Mouse (Mus musculus): ENCODE measurements at regions not wholly inside any gene's neighbourhood (a gene's known extent, or its start where the extent isn't known, plus 50 kb on each side); places are given as distances from the start of the nearest gene placed in this dataset.
"Not testable (repeated sequence)": the region's sequence is repeated elsewhere in the genome, so short reads cannot be mapped to it uniquely, and the experiment has no call there.

GRCm38 (mm10) chr14:53562606-53563005 is 691.3 kb downstream of the Dad1 start:
- H3K27ac ChIP-seq (ENCODE audit: low read depth), result no peak overlapping the region
- no peaks in the 10 kb centered on the region for H3K36me3 ChIP-seq (replicated peaks; ENCODE audit: insufficient read depth, low read length)
- H3K9me3 ChIP-seq (ENCODE audit: low read length), result no peaks in the 10 kb centered on the region
- H3K9ac ChIP-seq (replicated peaks), result no peak overlapping the region
- 44% methylated on average over 2 of the region's 2 CpGs for whole genome bisulfite sequencing (ENCODE audit: insufficient replicate concordance)
- no peaks in the 10 kb centered on the region for H3K4me1 ChIP-seq (ENCODE audit: insufficient read depth)
- ATAC-seq, result no peak
- TF ChIP-seq EP300 (IDR thresholded peaks at IDR 0.05; ENCODE audit: low read depth) (no peak), CTCF (IDR thresholded peaks at IDR 0.05; ENCODE audit: low read depth) (no peak)
- no peaks in the 10 kb centered on the region for H3K27me3 ChIP-seq (ENCODE audit: insufficient read depth, low read length)
- no peak overlapping the region for H3K4me2 ChIP-seq (ENCODE audit: low read depth, low read length)
- DNase-seq, result no peak
- no peak overlapping the region for H3K4me3 ChIP-seq (ENCODE audit: low read depth, low read length)

- not testable (repeated sequence) for H3K9ac ChIP-seq (replicated peaks); DNase-seq; H3K36me3 ChIP-seq (replicated peaks; ENCODE audit: insufficient read depth, low read length); H3K4me3 ChIP-seq (ENCODE audit: low read depth, low read length); H3K27ac ChIP-seq (ENCODE audit: low read depth); H3K27me3 ChIP-seq (ENCODE audit: insufficient read depth, low read length); H3K4me2 ChIP-seq (ENCODE audit: low read depth, low read length); H3K9me3 ChIP-seq (ENCODE audit: low read length); ATAC-seq; H3K4me1 ChIP-seq (ENCODE audit: insufficient read depth)
- 60% methylated on average over 5 of the region's 5 CpGs for WGBS (ENCODE audit: insufficient replicate concordance)
Measured at GRCm38 (mm10) chr14:53560146-53560545, 693.8 kb downstream of the Dad1 start.

GRCm38 (mm10) chr14:53559386-53559920 is 694.5 kb downstream of the Dad1 start:
- H3K4me2 ChIP-seq (ENCODE audit: low read depth, low read length); H3K27ac ChIP-seq (ENCODE audit: low read depth); H3K36me3 ChIP-seq (replicated peaks; ENCODE audit: insufficient read depth, low read length); ATAC-seq; DNase-seq; H3K9me3 ChIP-seq (ENCODE audit: low read length); H3K27me3 ChIP-seq (ENCODE audit: insufficient read depth, low read length); H3K9ac ChIP-seq (replicated peaks); H3K4me3 ChIP-seq (ENCODE audit: low read depth, low read length); H3K4me1 ChIP-seq (ENCODE audit: insufficient read depth): not testable (repeated sequence)

- no peak for DNase-seq
- H3K4me2 ChIP-seq (ENCODE audit: low read depth, low read length), result no peak overlapping the region
- H3K9ac ChIP-seq (replicated peaks), result no peak overlapping the region
- H3K27ac ChIP-seq (ENCODE audit: low read depth), result no peak overlapping the region
- no peak for TF ChIP-seq CTCF (IDR thresholded peaks at IDR 0.05; ENCODE audit: low read depth)
- no peak overlapping the region for H3K4me3 ChIP-seq (ENCODE audit: low read depth, low read length)
- H3K27me3 ChIP-seq (ENCODE audit: insufficient read depth, low read length), result no peaks in the 10 kb centered on the region
- no peaks in the 10 kb centered on the region for H3K4me1 ChIP-seq (ENCODE audit: insufficient read depth)
- H3K36me3 ChIP-seq (replicated peaks; ENCODE audit: insufficient read depth, low read length), result no peaks in the 10 kb centered on the region
- no peaks in the 10 kb centered on the region for H3K9me3 ChIP-seq (ENCODE audit: low read length)
- no peak for ATAC-seq
Measured at GRCm38 (mm10) chr14:53553771-53554170, 700.1 kb downstream of the Dad1 start.

GRCm38 (mm10) chr14:53547365-53547764 is 706.5 kb downstream of the Dad1 start:
- H3K4me2 ChIP-seq (ENCODE audit: low read depth, low read length); H3K9me3 ChIP-seq (ENCODE audit: low read length); DNase-seq; H3K36me3 ChIP-seq (replicated peaks; ENCODE audit: insufficient read depth, low read length); H3K4me3 ChIP-seq (ENCODE audit: low read depth, low read length); H3K27me3 ChIP-seq (ENCODE audit: insufficient read depth, low read length); H3K27ac ChIP-seq (ENCODE audit: low read depth); H3K9ac ChIP-seq (replicated peaks); H3K4me1 ChIP-seq (ENCODE audit: insufficient read depth); ATAC-seq: not testable (repeated sequence)
- peak; percentile 25; the same call in 1 of the 2 replicates for TF ChIP-seq CTCF (IDR thresholded peaks at IDR 0.05; ENCODE audit: low read depth)

GRCm38 (mm10) chr14:53545351-53545750 is 708.6 kb downstream of the Dad1 start:
- H3K4me1 ChIP-seq (ENCODE audit: insufficient read depth), result no peaks in the 10 kb centered on the region
- no peaks in the 10 kb centered on the region for H3K9me3 ChIP-seq (ENCODE audit: low read length)
- 41% methylated on average over 5 of the region's 5 CpGs for WGBS (ENCODE audit: insufficient replicate concordance)
- no peak overlapping the region for H3K4me3 ChIP-seq (ENCODE audit: low read depth, low read length)
- TF ChIP-seq CTCF (IDR thresholded peaks at IDR 0.05; ENCODE audit: low read depth) (no peak), EP300 (IDR thresholded peaks at IDR 0.05; ENCODE audit: low read depth) (no peak)
- no peaks in the 10 kb centered on the region for H3K36me3 ChIP-seq (replicated peaks; ENCODE audit: insufficient read depth, low read length)
- no peak overlapping the region for H3K27ac ChIP-seq (ENCODE audit: low read depth)
- ATAC-seq (no peak), DNase-seq (no peak)
- no peak overlapping the region for H3K4me2 ChIP-seq (ENCODE audit: low read depth, low read length)
- no peaks in the 10 kb centered on the region for H3K27me3 ChIP-seq (ENCODE audit: insufficient read depth, low read length)
- H3K9ac ChIP-seq (replicated peaks), result no peak overlapping the region

GRCm38 (mm10) chr14:53541640-53542039 is 712.3 kb downstream of the Dad1 start:
- ATAC-seq; H3K4me1 ChIP-seq (ENCODE audit: insufficient read depth); H3K9ac ChIP-seq (replicated peaks); H3K27ac ChIP-seq (ENCODE audit: low read depth); H3K4me2 ChIP-seq (ENCODE audit: low read depth, low read length); H3K4me3 ChIP-seq (ENCODE audit: low read depth, low read length); H3K9me3 ChIP-seq (ENCODE audit: low read length); H3K27me3 ChIP-seq (ENCODE audit: insufficient read depth, low read length); H3K36me3 ChIP-seq (replicated peaks; ENCODE audit: insufficient read depth, low read length): not testable (repeated sequence)
- 35% methylated on average over 2 of the region's 2 CpGs for WGBS (ENCODE audit: insufficient replicate concordance)
- peak; percentile 33 for DNase-seq
- TF ChIP-seq CTCF (IDR thresholded peaks at IDR 0.05; ENCODE audit: low read depth), result peak; percentile 64
